Mouse (Mus musculus): ENCODE measurements at regions not wholly inside any gene's neighbourhood (a gene's known extent, or its start where the extent isn't known, plus 50 kb on each side); places are given as distances from the start of the nearest gene placed in this dataset.

GRCm38 (mm10) chr4:154746323-154747005, 78.8 kb upstream of the Actrt2 start:
- Histone ChIP-seq H3K4me3 (replicated peaks in 1 of 3; ENCODE audit: low read depth in 2 of 3, low read length in 2 of 3, poor library complexity in 1 of 3) (no peak overlapping the region), H3K4me1 (ENCODE audit: control insufficient read depth in 1 of 2, insufficient read depth in 2 of 2) (no peaks in the 10 kb centered on the region), H3K4me2 (ENCODE audit: insufficient read depth, low read depth, poor library complexity, severe bottlenecking) (no peak overlapping the region), H3K79me2 (replicated peaks; ENCODE audit: control insufficient read depth, extremely low read depth, insufficient read depth, poor library complexity, severe bottlenecking) (no peaks in the 10 kb centered on the region), H3K36me3 (replicated peaks in 1 of 2; ENCODE audit: control insufficient read depth in 1 of 2, insufficient read depth in 1 of 2, low read length in 1 of 2) (no peaks in the 10 kb centered on the region), H3K27ac (ENCODE audit: insufficient read depth, low read depth) (no peak overlapping the region), H3K9ac (ENCODE audit: insufficient read depth, low read depth) (no peak overlapping the region), H3K27me3 (replicated peaks) (peaks cover 28% of the 10 kb centered on the region), H3K9me3 (replicated peaks; ENCODE audit: low read length) (peaks cover 18% of the 10 kb centered on the region)
- dilution Hi-C loops (cut with MboI; ENCODE audit: extremely low pct_ligation_motif_present, extremely low pct_unique_long_range_greater_than_20kb, low sequenced_read_pairs) (no loop called here), in situ Hi-C loops (cut with MboI; ENCODE audit: low pct_ligation_motif_present, low pct_unique_long_range_greater_than_20kb, low sequenced_read_pairs) (no loop called here)
- TF ChIP-seq RAD21 (IDR thresholded peaks at IDR 0.05; ENCODE audit: low read depth, low read length) (no peak), BHLHE40 (IDR thresholded peaks at IDR 0.05; ENCODE audit: low read depth, low read length) (no peak)
- DNase-seq (ENCODE audit: extremely low read depth): no peak

GRCm38 (mm10) chr4:154747006-154747343, 79.3 kb upstream of the Actrt2 start:
- DNase-seq (ENCODE audit: extremely low read depth): no peak
- H3K9me3 ChIP-seq (replicated peaks; ENCODE audit: low read length): peaks cover 16% of the 10 kb centered on the region
- no peaks in the 10 kb centered on the region for H3K36me3 ChIP-seq (replicated peaks in 1 of 2; ENCODE audit: control insufficient read depth in 1 of 2, insufficient read depth in 1 of 2, low read length in 1 of 2)
- dilution Hi-C loops (cut with MboI; ENCODE audit: extremely low pct_ligation_motif_present, extremely low pct_unique_long_range_greater_than_20kb, low sequenced_read_pairs) (no loop called here), in situ Hi-C loops (cut with MboI; ENCODE audit: low pct_ligation_motif_present, low pct_unique_long_range_greater_than_20kb, low sequenced_read_pairs) (no loop called here)
- H3K4me1 ChIP-seq (ENCODE audit: control insufficient read depth in 1 of 2, insufficient read depth in 2 of 2): no peaks in the 10 kb centered on the region
- no peaks in the 10 kb centered on the region for H3K79me2 ChIP-seq (replicated peaks; ENCODE audit: control insufficient read depth, extremely low read depth, insufficient read depth, poor library complexity, severe bottlenecking)
- no peak overlapping the region for H3K4me2 ChIP-seq (ENCODE audit: insufficient read depth, low read depth, poor library complexity, severe bottlenecking)
- peaks cover 32% of the 10 kb centered on the region for H3K27me3 ChIP-seq (replicated peaks)
- H3K4me3 ChIP-seq (replicated peaks in 1 of 3; ENCODE audit: low read depth in 2 of 3, low read length in 2 of 3, poor library complexity in 1 of 3): no peak overlapping the region
- TF ChIP-seq SIN3A (IDR thresholded peaks at IDR 0.05; ENCODE audit: low read length) (no peak), RCOR1 (conservative IDR thresholded peaks at IDR 0.05; ENCODE audit: low read depth, low read length) (no peak), NRF1 (IDR thresholded peaks at IDR 0.05; ENCODE audit: low read depth, low read length) (no peak), NELFE (IDR thresholded peaks at IDR 0.05; ENCODE audit: low read depth, low read length) (no peak), TBP (conservative IDR thresholded peaks at IDR 0.05; ENCODE audit: low read depth, low read length) (no peak), MAZ (IDR thresholded peaks at IDR 0.05; ENCODE audit: low read depth, low read length) (no peak), ELF1 (IDR thresholded peaks at IDR 0.05; ENCODE audit: low read depth, low read length) (no peak), TCF12 (IDR thresholded peaks at IDR 0.05; ENCODE audit: low read depth, low read length) (no peak), POLR2AphosphoS2 (IDR thresholded peaks at IDR 0.05; ENCODE audit: low read depth, low read length) (no peak), ZNF384 (IDR thresholded peaks at IDR 0.05; ENCODE audit: low read depth, low read length) (no peak), USF2 (conservative IDR thresholded peaks at IDR 0.05; ENCODE audit: low read depth, low read length) (no peak), USF1 (IDR thresholded peaks at IDR 0.05; ENCODE audit: low read depth, low read length) (no peak), CTCF (conservative IDR thresholded peaks at IDR 0.05 in 1 of 2, IDR thresholded peaks at IDR 0.05 in 1 of 2; ENCODE audit: low read depth in 2 of 2, low read length in 2 of 2) (no peak), ZC3H11A (IDR thresholded peaks at IDR 0.05; ENCODE audit: low read depth, low read length) (no peak), KAT2A (IDR thresholded peaks at IDR 0.05; ENCODE audit: insufficient replicate concordance, low read length) (no peak), ZMIZ1 (IDR thresholded peaks at IDR 0.05; ENCODE audit: low read depth, low read length) (no peak), GABPA (IDR thresholded peaks at IDR 0.05; ENCODE audit: insufficient replicate concordance, low read depth, low read length) (no peak), CHD1 (IDR thresholded peaks at IDR 0.05; ENCODE audit: low read depth, low read length) (no peak)
- H3K27ac ChIP-seq (ENCODE audit: insufficient read depth, low read depth): no peak overlapping the region
- H3K9ac ChIP-seq (ENCODE audit: insufficient read depth, low read depth): no peak overlapping the region
